Mouse (Mus musculus) heart, postnatal 0 days (tissue): ENCODE measurements around the gene Maats1. TPM values are rescaled to one million over a fixed set of nuclear protein-coding genes. Genes with fewer than 3 reads are reported as not detected.

Source experiments
- ATAC-seq: fragments of 200-750 bp; cut with Nextera tagmentation; 2 replicates; pipeline ENCODE4 v1.8.0; 2017; ENCODE audit warnings: low read depth, moderate number of reproducible peaks, moderate library complexity; ENCODE audit not compliant: insufficient read depth
- DNase-seq: peaks from one replicate; pipeline ENCODE4 v3.0.0-alpha.2; 2016; ENCODE audit warnings: low spot score
- H3K27ac ChIP-seq: fragments of 300-500 bp; sonication (generic); 2 replicates; pipeline ENCODE4 v1.5.1; 2014; ENCODE audit warnings: low read depth, mild to moderate bottlenecking
- H3K27me3 ChIP-seq: fragments of 300-500 bp; sonication (generic); 2 replicates; pipeline ENCODE4 v1.6.1; 2014; ENCODE audit warnings: low read length, mixed read lengths; ENCODE audit not compliant: control insufficient read depth, insufficient read depth
- H3K36me3 ChIP-seq: fragments of 300-500 bp; sonication (generic); replicated peaks from 2 replicates; pipeline ENCODE4 v1.6.1; 2014; ENCODE audit warnings: low read length, mixed read lengths; ENCODE audit not compliant: control insufficient read depth, insufficient read depth
- H3K4me1 ChIP-seq: fragments of 300-500 bp; sonication (generic); 2 replicates; pipeline ENCODE4 v1.6.1; 2014; ENCODE audit warnings: antibody characterized with exemption; ENCODE audit not compliant: control insufficient read depth, insufficient read depth
- H3K4me2 ChIP-seq: fragments of 300-500 bp; sonication (generic); 2 replicates; pipeline ENCODE4 v1.6.1; 2014; ENCODE audit warnings: low read depth, mild to moderate bottlenecking, low read length, moderate library complexity
- H3K4me3 ChIP-seq: fragments of 300-500 bp; sonication (generic); 2 replicates; pipeline ENCODE4 v1.5.1; 2014; ENCODE audit warnings: low read depth, low read length
- H3K9ac ChIP-seq: fragments of 300-500 bp; sonication (generic); replicated peaks from 2 replicates; pipeline ENCODE4 v1.6.1; 2014; ENCODE audit warnings: low read depth, low read length, mixed read lengths
- H3K9me3 ChIP-seq: fragments of 300-500 bp; sonication (generic); replicated peaks from 2 replicates; pipeline ENCODE4 v1.6.1; 2016; ENCODE audit warnings: low read length; ENCODE audit not compliant: control insufficient read depth
- CTCF ChIP-seq: IDR thresholded peaks from 2 replicates; pipeline ENCODE4 v1.5.1; 2016; ENCODE audit warnings: antibody characterized with exemption, control low read depth, low read depth
- EP300 ChIP-seq: IDR thresholded peaks from 2 replicates; pipeline ENCODE4 v1.6.1; 2016; ENCODE audit warnings: antibody characterized with exemption, low read depth
- WGBS: fragments of 180-500 bp; shearing (Covaris S2); extraction: QIAGEN DNeasy Blood & Tissue Kit; methylation state at CpG from one replicate; pipeline ENCODE4 v1.1.7; 2014; 5-methylcytosine and 5-hydroxymethylcytosine counted together
- polyA plus RNA-seq: library from polyadenylated mRNA; unstranded; fragments of >200 nt; fragmentation: Nextera tagmentation; extraction: Ambion mirVana; gene quantifications from 2 replicates; pipeline ENCODE4 v1.2.1, GENCODE M21; 2015
- total RNA-seq: library from RNA; depleted of rRNA; stranded (reverse); fragments of >200 nt; gene quantifications from 2 replicates; pipeline ENCODE4 v1.2.3, GENCODE M21; 2014; ENCODE audit warnings: low replicate concordance

Gene Maats1
- total and polyA plus RNA-seq, 2 experiments from 2014 or later: 0.15 TPM; not detected in 1

- no peak for ATAC-seq
- no peaks in the 10 kb centered on the region for H3K27me3 ChIP-seq
- no peak for DNase-seq
- no peak overlapping the region for H3K9ac ChIP-seq
- H3K27ac ChIP-seq: no peak overlapping the region
- H3K9me3 ChIP-seq: no peaks in the 10 kb centered on the region
- H3K36me3 ChIP-seq: no peaks in the 10 kb centered on the region
- 71% methylated on average over 9 of the region's 9 CpGs for WGBS
- no peaks in the 10 kb centered on the region for H3K4me1 ChIP-seq
- TF ChIP-seq CTCF (no peak), EP300 (no peak)
- H3K4me3 ChIP-seq: no peak overlapping the region
- no peak overlapping the region for H3K4me2 ChIP-seq
These were observed 23.5 kb downstream of the Maats1 start for GRCm38 (mm10) chr16:38318492-38318891.

DNA sequence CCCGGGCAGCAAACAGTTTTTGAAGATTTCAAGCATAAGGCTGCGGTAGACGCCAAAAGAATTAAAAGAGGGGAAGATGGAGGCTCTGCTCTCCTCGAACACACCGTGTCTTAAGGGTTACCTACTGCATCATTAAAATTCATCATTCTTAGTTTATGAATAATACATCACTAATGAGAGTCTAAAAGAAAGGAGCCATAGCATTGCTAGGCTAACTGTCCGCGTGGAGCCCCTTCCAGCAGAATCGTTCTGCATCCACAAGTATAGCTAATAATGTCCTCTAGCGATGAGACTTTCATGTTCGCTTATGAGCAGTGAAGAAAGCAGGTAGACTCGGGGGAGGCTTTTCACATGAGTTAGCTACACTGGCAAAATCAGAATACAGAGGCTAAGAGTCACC, 33.7 kb downstream of the Maats1 start:
- 79% methylated on average over 11 of the region's 11 CpGs for WGBS
- Histone ChIP-seq H3K9me3 (0 out of 2 replicates have a peak, but pooled peaks cover 4% of the 10 kb centered on the region), H3K4me2 (no peak overlapping the region), H3K36me3 (no peaks in the 10 kb centered on the region), H3K4me3 (no peak overlapping the region), H3K9ac (no peak overlapping the region), H3K4me1 (no peaks in the 10 kb centered on the region), H3K27me3 (no peaks in the 10 kb centered on the region), H3K27ac (no peak overlapping the region)
- ATAC-seq: no peak
- DNase-seq: no peak
- TF ChIP-seq EP300: no peak

DNA sequence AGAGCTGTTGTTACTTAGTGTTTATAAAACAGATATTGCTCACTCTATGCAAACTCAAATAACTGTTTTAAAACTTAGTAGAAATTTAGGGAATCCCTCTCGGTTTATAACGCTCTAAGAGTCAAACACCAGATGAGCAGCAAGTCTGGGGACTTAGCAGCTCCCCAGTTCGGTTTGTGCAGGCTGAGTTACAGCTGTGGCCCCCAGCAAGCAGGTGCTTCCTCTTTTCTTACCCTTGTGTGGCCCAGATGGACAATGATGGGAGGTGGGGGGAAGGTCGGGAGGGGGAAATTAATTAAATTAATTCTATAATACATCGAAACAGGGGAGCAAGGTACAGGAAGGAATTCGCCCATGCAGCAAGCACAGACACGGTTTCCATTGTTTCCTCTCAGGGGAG, 34.3 kb downstream of the Maats1 start:
- 0 out of 2 replicates have a peak, but pooled peaks cover 4% of the 10 kb centered on the region for H3K9me3 ChIP-seq
- H3K4me3 ChIP-seq: no peak overlapping the region
- DNase-seq: no peak
- no peak overlapping the region for H3K9ac ChIP-seq
- no peaks in the 10 kb centered on the region for H3K27me3 ChIP-seq
- no peaks in the 10 kb centered on the region for H3K36me3 ChIP-seq
- no peaks in the 10 kb centered on the region for H3K4me1 ChIP-seq
- no peak overlapping the region for H3K4me2 ChIP-seq
- no peak overlapping the region for H3K27ac ChIP-seq
- WGBS: 61% methylated on average over 7 of the region's 7 CpGs
- TF ChIP-seq EP300: no peak
- no peak for ATAC-seq

GRCm38 (mm10) chr16:38307221-38307605, 34.7 kb downstream of the Maats1 start:
- TF ChIP-seq CTCF: no peak
- no peak for TF ChIP-seq EP300
- H3K4me3 ChIP-seq: no peak overlapping the region
- H3K27me3 ChIP-seq: no peaks in the 10 kb centered on the region
- no peak overlapping the region for H3K4me2 ChIP-seq
- H3K27ac ChIP-seq: no peak overlapping the region
- no peaks in the 10 kb centered on the region for H3K4me1 ChIP-seq
- 66% methylated on average over 5 of the region's 5 CpGs for WGBS
- no peaks in the 10 kb centered on the region for H3K36me3 ChIP-seq
- DNase-seq: no peak
- no peak overlapping the region for H3K9ac ChIP-seq
- 0 out of 2 replicates have a peak, but pooled peaks cover 4% of the 10 kb centered on the region for H3K9me3 ChIP-seq
- ATAC-seq: no peak

- H3K4me3 ChIP-seq: no peak overlapping the region
- no peak overlapping the region for H3K9ac ChIP-seq
- DNase-seq (no peak), ATAC-seq (no peak)
- no peaks in the 10 kb centered on the region for H3K36me3 ChIP-seq
- H3K4me1 ChIP-seq: no peaks in the 10 kb centered on the region
- TF ChIP-seq CTCF (peak; percentile 46), EP300 (no peak)
- H3K9me3 ChIP-seq: 0 out of 2 replicates have a peak, but pooled peaks cover 4% of the 10 kb centered on the region
- WGBS: 49% methylated on average over 18 of the region's 18 CpGs
- no peaks in the 10 kb centered on the region for H3K27me3 ChIP-seq
- no peak overlapping the region for H3K4me2 ChIP-seq
- no peak overlapping the region for H3K27ac ChIP-seq
These were observed 35.2 kb downstream of the Maats1 start for GRCm38 (mm10) chr16:38306571-38307220.
